Mouse (Mus musculus) fibroblast of lung, adult 2 months (primary cell): ENCODE measurements around the gene Rad21l.
A peak's percentile ranks its signal among the peaks of the same experiment; 100 is the strongest.

Experiments
- DNase-seq: peaks from one replicate; pipeline ENCODE4 v3.0.0-alpha.2; 2011; ENCODE audit warnings: low read depth

Rad21l gene

DNA sequence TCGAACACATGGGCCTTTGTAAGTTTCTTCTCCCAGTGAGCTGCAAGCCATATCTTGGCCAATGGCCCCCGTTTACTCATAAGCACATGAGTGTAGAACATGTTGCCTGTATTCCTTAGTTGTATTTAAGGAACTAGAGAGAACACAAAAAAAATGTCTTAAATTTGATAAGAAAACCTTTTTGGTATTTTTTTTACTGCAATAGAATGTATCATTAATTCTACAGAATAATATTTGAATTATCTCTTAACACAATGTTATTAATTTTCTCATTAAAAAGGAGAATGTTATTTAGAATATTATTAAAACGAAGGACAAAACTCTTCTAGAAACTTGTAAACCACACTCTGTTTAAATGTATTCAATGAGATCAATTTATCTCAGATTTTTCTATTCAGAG lies at the start of gene Rad21l:
Gene Rad21l (minus strand): TSS at position 101 of the 400 bp plus-strand sequence.
- no peak for DNase-seq

DNA sequence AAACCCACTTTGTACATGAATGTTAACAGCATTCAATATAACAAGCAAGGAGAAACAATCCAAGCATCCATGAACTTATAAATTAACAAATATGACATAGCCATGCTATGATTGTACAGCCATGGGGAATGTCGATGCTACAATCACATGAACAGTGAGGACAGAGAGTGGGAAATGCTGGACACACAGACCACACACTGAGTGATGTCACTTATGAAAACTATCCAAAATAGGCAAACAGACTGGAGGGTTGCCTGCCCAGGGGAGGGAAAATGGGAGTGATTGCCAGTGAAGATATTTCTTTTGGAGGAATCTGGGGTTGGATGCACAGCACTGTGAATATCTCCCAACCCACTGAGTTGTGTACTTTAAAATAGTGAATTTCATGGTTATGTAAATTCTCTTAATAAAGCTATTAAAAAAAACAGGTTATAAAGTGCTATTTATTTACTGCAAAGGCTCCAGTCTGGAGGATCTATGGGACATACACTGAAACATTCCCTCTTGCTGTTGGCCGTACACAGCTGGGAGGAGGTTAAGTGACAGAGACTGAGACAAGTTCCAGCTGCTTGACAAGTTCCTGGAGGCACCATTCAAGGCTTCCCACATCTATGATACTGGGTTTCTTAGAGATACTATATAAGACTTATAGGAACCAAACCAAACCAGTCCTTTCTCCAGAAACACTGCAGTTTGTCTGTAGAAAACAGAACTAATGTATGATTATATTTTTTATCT lies 48.2 kb upstream of the Rad21l start:
- DNase-seq = no peak

DNA sequence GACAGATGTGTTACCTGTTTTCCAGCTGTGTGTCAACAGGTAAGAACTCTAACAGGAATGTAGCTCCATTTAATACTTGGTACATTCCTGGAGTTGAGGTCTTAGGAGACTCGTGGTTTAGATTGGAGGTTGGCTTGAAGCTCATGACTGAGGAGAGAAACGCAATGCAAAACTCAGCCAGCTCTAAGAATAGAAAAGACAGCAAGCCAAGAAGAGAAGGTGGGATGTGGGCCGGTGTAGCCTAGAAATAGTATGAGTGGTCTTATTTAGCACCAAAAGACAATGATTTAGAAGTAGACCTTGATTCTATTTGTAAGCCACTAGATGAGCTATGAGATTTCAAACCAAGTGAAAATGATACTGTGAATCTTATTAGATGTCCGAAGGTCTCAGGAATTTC lies 47.2 kb upstream of the Rad21l start:
- no peak for DNase-seq

DNA sequence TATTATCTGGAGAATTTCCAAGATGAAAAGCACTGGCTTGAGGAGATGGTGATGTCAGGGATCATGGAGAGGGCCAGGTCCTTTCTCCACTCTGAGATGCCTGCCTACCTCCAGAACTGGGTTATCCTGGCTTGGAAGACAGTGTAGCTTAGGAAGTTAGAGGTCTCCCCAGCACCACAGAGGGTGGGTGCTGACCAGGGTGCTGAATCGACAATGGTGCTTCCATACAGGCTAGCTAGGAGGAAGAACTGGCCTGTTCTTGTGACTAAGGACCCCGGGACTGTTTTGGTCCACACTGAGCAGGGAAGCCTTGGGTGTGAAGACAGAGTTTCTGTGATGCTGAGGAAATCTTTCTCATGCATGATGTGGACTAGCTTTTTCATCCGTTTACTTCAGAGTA lies 44.3 kb upstream of the Rad21l start:
- DNase-seq = no peak

DNA sequence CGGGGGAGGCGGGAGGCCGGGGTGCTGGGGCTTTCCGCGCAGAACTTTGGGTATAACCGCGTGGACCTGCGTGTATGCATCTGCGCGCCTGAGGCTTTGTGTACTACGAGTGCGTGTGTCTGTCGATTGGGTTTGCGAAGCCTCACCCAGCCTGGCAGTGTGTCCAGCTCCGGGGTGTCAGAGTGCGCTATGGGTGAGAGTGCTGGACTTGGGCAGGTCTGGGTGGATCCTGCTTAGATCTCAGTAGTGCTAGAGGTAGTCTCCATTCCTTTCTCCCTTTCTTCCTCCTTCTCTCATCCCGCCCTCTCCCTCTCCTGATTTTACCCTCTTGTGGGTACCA lies 34.5 kb upstream of the Rad21l start:
- no peak for DNase-seq

DNA sequence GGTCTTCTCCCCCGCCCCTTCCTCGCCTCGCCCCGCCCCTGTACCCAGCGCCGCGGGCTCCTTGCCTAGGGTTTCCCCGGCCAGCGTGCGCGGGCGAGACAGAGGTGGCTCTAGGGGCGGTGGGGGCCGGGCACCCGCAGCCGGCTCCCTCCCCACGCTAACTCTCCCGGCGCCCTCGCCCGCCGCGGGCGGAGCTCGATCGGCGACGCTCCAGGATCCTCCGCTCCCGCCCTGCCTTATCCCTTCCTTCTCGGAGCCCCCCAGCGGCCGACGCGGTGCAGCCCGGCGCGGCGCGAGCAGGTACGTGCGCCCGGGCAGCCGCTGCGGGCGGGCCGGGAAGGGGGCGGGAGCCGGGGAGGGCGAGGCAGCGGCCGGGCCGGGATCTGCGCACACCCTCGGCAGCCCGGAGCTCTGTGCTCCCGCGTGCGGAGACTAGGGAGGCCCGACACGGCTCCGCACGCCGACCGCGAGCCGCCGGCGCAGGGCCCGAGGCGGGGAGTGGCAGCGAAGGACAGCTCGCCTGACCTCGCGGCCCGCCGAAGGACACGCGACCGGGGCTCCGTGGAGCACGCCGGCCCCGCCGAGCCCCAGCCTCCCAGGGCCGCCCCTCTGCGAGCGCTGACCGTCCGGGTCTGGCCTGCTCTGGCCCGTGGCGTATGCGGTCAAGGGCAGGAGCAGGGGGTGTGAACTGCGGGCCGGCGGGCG lies 34.0 kb upstream of the Rad21l start:
- DNase-seq = no peak

DNA sequence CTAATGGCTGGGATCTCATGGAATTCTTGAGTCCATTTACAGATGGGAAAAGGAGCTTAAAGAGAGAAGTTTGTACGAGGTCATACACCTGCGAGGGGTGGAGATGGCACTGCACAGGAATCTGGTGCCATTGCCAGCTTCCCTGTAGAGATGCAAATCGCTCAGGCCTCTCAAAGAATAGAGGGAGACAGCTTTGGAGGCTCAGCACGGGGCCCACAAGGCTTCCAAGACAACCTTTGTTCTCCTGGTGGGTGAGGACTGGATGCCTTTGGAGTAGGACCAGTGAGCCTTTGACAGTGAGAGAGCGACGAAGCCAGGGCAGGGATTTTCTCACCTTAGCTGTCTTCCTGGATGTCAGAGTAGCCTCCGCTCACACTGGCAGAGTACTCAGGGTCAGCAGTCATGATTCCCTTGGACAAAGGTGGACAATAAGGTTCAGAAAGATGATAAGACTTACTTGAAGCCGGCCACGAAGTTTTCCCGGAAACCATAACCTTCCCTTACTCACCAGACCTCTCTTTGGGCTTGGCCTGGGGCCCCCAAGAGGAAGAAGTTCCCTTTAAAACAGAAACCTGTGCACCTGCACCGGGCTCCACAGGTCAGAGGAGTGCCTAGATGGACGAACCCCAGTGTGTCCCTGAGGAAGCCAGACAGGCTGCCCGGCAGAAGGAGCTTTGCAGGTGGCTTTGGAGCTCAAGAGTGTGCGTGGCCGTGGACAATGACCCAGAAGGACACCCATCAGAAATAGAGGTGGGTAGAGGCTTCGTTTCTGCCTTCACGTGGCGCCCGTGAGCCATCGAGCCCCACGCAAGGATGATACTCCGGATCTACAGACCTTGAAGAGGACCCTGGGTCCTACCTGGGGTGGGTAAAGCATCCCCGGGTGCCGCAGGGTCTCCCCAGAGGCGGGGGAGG lies 33.2 kb upstream of the Rad21l start, which contains the start of gene Tmem74b:
Gene Tmem74b (plus strand): TSS at position 778 of the 915 bp plus-strand sequence.
- DNase-seq = no peak

DNA sequence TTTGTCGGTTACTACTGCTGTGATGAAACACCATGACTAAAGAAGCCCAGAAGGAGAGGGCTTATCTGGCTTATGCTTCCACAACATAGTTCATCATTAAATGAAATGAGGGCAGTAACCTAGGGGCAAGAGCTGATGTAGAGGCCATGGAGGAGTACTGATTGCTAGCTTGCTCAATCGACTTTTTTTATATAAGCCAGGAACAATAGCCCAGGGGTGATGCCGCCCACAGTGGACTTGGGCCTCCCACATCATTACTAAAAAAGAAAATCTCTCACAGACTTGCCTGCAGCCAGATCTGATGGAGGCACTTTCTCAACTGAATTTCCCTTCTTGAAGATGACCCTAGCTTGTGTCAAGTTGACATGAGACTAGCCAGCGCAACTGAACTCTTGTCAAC lies 14.6 kb upstream of the Rad21l start:
- no peak for DNase-seq

DNA sequence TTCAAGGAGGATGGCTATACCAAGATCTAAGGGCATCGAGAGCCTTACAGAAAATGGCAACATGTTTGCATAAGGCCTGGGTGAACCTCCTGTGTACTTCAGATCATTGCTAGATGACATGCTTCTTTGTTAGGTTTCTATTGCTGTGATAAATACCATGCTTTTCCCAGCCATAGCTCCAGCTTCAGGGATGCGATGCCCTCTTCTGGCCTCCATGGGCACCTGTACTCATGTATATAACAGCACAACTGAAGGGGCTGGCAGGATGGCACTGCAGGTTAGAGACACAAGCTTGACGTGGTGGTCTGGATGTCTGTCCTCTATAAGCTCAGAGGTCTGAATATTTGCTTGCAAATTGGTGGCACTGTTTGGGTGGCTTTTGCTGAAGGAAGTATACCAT lies 14.0 kb upstream of the Rad21l start:
- DNase-seq = peak; percentile 2

DNA sequence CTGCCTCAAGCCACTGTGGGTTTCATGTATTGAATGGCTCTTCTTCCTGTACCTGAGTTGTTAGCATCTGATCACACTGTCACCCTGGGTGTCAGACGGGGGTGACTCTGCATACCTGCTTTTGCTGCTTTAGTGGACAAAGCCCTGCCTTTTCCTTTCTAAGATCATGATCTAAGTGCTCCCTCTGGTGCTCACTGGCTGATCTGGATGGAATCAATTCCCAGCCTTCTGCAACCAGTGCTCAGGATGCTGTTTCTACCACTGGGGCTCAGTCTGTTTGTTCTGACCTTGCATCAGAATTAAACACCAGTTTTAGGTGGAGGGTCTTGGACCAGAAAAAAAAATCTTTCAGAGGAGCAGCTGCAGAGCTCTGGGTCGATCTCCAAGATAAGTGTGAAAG lies 7.9 kb upstream of the Rad21l start:
- DNase-seq = no peak

DNA sequence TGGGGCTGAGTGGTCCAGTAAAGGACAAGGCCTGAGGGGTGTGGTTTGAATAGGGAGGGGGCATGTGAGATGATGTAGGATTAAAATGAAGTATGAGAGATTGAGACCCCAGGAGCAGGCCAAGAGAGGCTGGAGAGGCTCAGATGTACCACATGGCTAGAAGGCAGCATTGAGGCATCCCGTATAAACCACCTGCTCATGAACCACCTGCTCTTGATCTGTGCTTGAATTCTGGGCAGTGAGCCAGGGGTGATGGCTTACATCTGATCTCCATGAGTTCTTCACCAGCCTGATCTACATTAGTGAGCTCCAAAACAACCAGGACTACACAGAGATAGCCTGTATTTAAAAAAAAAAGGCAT lies 2.6 kb upstream of the Rad21l start:
- DNase-seq = no peak

DNA sequence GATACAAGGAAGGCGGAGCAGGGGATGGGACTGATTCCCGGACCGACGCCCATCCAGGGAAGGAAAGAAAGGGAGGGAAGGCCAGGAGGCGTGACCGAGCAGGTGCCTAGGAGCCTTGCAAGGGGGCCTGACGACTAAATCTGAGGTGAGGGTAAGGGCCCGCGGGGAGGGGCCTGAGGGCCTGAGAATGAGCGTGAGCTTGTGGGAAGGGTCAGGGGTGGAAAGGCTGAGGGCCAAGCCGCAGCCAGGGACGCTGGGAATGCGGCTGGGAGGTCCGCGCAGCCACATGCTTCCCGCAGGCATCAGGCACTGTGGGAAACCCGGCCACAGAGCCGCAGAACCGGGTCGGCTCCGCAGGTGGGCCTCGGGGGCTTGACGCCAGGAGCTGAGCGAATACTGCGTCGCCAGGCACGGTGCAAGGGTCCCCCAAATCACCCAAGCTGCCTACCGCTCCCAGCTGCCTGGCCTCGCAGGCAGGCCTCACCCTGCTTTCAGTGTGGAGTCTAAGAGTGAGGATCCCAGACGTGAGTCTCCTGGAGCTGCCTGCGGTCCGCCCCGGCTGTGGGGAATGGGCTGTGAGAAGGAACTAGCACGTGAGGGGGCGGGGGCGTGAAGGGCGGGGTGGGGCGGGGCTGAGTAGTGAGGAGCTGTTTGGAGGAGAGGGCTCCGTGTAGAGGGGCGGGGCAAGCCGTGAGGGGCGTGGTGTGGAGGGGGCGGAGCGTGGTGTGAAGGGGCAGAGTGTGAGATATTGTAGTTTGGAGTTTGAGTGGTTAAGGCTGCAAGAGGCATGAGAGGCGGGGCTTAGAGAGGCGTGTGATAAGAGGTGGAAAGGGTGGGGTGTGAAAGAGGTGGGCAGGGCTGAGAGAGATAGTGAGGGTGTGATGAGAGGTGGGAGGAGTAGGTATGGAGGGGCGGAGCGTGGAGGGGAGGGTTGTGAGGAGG lies 2.0 kb upstream of the Rad21l start:
- DNase-seq = no peak

DNA sequence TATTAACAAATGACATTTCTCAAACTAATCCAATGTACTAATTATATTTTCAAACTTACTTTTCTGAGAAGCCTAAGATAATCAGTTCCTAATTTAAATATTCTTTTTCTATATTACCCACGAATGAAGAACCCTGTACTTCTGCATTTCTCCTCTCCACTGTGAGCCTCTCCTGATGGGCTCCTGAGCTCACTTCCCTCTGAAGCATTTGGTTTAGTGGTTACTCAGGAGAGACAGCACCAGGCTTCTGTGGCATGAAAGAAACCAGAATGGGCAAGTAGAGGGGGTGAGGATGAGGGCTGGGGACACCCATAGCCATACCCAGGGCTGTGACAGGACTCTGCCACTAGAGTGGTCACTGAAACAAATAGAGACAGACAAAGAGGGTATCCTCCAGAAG lies 16.3 kb downstream of the Rad21l start:
- DNase-seq = no peak

DNA sequence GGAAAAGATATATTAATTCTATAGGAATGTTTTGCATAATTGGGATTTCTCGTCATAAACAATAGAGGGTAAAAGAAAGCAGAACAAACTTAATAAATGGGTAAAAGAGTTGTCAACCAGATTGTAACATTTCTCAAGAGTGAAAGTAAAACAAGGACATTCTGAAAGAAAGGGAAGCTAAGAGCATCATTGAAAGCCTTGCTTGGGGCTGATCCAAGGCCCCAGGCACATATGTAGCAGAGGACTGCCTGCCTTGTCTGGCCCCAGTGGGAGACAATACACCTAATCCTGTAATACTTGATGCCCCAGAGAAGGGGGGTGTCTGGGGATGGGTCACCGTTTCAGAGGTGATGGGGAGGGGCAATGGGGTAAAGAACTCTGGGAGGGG lies 32.3 kb downstream of the Rad21l start:
- DNase-seq = no peak

DNA sequence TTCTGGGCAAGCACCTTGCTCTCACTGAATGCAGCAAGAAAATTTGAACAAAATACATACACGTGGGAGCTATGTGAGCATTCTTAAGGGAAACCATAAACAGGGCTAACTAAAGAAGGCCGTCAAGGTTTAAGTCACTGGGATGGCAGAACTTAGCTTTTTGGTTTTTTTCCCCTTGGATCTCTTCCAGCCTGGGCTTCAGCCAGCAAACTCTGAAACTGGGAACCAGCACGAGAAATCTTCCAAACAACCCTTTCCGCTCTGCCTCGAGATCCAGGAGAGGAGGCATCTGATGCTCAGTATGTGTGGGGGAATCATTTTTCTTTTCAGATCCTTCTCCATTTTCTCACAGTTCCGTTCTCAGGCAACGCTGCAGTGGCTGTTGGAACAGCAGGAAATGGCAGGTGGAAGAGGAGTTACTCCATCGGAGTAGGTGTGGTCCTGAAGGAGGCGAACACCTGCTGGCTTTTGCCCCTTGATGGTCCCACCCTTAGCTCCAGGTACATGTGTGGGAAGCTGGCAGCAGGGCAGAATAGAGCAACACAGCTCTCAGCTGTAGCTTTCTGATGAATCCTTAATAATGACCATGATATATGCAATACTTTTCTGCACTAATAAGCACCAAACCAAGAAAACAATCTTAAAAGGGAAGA lies 32.8 kb downstream of the Rad21l start:
- no peak for DNase-seq

DNA sequence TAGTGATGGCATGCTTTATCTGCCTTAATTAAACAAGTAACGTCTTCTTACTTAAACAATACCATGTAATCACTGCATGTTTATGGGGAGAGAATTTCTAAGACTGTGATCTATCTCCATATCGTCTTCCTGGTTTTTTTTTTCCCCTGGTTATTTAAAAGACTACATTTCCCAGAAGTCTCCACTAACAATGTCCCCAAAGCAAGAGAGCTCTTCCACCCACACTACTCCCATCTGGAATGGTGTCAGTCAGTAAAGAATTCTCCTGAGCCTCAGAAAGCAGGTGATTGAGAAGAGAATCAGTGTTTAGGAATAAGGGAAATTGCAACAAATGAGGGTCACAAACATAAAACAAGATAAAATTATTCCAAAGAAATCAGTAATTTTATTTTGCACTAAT lies 33.4 kb downstream of the Rad21l start:
- no peak for DNase-seq

DNA sequence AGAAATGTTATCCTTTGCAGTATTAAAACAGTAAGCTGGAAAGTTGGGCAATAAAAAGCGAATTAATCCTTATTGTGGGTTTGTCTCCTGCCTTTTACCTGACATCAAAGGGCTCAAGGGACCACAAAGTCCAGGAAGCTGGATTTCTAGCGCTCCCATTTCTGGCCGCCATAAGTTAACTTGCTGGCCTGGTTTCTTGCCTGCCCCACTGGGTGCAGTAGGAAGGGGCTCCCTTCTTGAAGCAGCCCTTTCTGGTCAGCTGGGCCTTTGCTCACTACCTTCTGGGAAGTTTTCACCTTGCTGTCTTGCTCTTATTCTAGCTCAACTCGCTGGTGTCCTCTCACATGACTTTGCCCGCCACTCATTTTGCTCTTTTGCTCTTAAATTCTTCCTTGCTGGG lies 35.4 kb downstream of the Rad21l start:
- DNase-seq = no peak

DNA sequence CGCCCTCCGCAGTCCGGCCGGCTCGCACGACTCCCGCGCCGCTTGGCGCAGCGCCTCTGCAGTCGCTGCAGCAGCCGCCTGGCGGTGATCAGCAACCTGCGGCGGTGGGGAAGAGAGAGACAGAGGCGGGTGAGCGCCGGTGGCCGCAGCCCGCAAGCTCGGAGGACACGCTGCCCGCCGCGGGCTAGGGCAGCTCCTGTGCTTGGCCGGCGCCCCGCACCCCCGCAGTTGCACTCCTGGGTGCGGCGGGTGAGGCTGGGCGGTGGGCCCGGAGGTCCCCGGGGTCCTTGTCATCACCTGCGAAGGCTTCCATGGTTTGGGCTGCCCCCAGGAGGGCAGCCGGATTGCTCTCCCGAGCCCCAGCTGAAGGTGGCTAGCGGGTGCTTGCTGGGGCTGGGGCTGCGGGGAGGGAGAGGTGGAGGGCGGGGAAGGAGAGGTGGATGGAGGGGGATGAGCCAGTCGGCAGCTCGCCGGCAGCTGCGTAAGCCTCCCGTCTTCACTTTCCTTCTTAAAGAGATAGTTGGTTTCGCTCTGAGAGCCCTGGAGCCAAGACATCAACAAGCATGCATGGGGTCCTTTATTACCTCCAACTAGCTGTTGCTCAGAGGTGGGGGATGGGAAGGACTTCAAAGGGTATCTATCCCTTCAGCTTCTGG lies 36.0 kb downstream of the Rad21l start, which contains the start of gene Snph:
Gene Snph (minus strand): TSS at position 435 of the 656 bp plus-strand sequence.
- DNase-seq = no peak

DNA sequence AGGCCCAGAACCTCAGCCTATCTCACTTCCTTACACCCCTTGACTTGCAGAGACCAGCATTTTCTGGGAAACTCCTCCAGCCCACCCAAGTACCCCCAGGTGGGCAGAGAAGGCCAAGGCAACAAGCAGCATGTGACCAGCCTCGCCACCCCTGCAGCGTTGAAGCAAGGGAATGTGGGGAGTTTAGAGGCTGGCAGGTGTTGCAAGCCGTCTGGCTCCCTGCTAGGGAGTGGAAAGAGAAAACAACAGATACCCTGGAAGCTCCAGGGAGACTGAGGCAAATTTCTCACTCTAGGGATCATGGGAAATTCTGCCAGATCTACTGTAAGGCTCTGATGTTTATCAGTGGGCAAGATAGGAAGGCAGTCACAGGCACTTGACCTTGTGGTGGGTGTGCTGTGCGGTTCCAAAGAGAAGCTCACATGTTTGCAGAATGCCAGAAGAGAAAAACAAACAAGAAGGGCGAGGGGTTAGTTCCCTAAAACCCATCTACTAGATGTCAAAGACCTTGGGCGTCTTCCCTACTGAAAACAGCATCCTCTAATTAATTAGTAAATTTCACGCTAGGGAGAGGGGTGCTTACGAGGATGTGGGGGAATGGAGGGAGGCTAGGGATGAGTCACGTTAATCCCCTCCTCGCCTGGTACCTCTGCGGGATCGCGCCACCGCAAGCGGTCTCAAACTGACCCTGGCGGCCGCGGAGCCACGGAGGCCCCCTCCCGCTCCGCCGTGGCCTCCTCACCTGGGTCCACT lies 36.8 kb downstream of the Rad21l start:
- DNase-seq = no peak

DNA sequence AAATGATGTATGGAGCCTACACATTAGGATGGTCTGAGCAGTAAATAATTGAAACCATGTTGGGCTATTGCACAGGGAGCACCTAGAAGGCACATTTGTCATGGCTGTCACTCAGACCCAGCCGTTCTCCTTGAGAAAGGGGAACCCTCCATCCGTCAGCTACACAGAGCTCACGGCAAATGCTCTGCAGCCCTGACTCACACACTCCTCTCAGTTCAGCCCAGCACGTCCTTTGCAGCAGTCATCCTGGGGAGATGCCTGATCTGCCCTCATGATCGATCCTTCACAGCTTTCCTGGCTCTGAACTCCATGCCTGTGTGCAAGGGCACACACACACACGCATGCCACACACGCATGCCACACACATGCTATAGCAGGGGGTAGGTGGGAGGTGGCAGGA lies 39.0 kb downstream of the Rad21l start:
- DNase-seq = no peak
